Mouse (Mus musculus) thymus, postnatal 4 days (tissue): ENCODE results near the gene Pitpnc1.
A peak's percentile ranks its signal among the peaks of the same experiment; 100 is the strongest.
"Not testable (repeated sequence)": the region's sequence is repeated elsewhere in the genome, so short reads cannot be mapped to it uniquely, and the experiment has no call there.

Experiments used
- DNase-seq: peaks from one replicate; pipeline ENCODE4 v3.0.0; 2021

Pitpnc1 gene

DNA sequence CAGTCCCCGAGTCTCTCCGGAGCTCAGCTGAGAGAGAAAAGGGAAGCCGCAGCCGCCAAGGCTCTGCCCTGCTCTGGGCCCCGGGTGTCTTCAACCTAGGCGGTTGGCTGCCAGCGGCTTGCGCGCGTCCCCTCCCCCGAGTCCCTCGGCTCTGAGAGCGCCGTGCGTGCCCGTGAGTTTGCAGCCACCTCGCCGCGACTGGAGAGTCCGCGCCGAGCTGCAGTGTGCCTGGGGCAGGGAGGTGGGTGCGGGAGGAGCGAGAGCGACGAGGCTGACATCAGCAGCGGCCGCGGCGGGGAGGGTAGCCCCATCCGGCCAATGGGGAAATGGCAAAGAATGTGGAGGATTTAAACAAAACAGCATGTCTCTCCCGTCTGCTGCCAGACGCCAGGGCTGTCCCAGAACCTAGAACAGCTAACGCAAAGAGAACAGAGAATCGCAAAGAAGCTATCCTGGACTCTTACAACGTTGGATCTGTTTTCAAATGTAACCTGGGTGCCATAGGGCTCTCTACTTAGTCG is at the start of gene Pitpnc1:
Gene Pitpnc1, minus strand, starts transcription at position 179 of the 521 bp plus-strand sequence.
- peak; percentile 89 for DNase-seq

DNA sequence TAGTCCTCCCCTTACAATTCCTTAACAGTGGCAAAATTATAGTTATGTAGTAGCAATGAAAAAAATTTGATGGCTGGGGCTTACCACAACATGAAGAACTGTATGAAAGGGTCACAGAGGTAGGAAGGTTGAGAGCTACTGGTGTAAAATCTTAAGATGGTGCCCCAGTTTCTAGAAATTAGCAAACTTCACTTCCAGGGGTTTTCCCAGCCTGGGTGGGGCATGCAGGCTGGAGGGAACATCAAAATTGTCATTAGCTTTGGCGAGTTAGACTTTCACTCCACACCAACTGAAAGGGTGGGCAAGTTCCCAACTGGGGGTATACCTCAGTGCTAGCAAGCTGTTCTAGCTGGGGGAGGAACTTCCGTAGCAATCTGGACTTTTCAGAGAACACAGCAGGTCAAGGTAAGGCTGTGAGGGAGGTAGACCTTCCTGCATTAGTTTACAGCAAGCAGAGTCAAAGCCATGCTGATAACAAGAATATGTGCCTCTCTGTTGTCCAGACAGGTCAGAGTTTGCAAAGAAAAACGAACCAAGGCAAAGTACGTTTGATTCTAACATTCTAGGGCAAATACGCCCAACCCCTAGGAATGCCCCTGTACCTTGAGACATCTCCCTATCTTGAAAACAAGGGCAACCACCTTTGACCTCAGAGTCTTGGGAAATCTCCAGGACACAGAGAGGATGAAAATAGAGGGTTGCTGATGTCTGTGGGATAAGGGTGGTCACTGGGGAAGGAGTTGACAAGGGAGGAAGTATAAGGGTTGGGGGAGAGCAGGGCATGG is 48.3 kb upstream of the Pitpnc1 start:
- DNase-seq: no peak

DNA sequence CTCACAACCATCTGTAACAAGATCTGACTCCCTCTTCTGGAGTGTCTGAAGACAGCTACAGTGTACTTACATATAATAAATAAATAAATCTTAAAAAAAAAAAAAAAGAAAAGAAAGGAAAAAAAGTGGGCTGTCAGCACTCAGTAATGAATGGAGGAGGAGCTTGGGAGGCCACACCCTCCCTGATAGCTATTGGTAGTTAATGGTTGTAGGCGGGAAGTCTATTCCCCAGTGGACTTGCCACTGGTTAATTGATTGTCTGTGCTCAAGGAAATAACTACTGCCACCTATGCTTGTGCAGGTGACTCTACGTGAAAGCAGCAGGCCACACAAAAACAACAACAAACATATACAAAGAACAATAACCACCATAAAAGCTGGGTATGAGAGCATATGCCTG is 45.9 kb upstream of the Pitpnc1 start:
- DNase-seq: no peak

DNA sequence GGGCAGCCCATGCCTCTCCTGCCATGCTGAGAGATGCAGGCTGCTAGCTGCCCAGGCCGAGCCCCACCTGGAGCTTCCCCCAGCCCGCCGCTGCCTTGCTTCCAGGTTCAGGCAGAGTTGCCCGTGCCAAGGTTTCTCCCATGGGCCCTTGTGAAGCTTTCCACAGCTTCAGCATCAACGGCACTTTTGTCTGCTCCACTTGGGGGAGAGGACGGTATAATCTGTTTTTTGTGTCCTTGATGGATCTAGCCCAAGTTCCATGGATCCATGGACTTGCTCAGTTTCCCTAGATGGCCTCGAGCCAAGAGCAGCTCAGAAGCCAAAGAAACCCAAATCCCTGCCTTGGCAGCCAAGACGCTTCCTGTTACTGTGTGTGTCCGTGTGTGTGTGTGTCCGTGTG is 42.5 kb upstream of the Pitpnc1 start:
- DNase-seq: no peak

DNA sequence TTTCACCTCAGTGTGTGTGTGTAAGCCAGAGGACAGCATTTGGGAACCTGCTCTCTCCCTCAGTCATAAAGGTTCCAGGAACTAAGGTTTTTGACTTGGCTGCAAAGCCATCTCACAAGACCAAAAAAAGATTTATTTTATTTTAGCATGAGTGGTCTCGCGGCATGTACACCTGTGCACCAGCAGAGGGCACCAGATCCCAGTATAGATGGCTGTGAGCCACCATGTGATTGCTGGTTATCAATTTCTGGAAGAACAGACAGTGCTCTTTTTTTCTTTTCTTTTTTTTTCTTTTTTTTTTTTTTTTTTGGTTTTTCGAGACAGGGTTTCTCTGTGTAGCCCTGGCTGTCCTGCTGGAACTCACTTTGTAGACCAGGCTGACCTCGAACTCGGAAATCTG is 41.5 kb upstream of the Pitpnc1 start:
- peak; percentile 88 for DNase-seq

DNA sequence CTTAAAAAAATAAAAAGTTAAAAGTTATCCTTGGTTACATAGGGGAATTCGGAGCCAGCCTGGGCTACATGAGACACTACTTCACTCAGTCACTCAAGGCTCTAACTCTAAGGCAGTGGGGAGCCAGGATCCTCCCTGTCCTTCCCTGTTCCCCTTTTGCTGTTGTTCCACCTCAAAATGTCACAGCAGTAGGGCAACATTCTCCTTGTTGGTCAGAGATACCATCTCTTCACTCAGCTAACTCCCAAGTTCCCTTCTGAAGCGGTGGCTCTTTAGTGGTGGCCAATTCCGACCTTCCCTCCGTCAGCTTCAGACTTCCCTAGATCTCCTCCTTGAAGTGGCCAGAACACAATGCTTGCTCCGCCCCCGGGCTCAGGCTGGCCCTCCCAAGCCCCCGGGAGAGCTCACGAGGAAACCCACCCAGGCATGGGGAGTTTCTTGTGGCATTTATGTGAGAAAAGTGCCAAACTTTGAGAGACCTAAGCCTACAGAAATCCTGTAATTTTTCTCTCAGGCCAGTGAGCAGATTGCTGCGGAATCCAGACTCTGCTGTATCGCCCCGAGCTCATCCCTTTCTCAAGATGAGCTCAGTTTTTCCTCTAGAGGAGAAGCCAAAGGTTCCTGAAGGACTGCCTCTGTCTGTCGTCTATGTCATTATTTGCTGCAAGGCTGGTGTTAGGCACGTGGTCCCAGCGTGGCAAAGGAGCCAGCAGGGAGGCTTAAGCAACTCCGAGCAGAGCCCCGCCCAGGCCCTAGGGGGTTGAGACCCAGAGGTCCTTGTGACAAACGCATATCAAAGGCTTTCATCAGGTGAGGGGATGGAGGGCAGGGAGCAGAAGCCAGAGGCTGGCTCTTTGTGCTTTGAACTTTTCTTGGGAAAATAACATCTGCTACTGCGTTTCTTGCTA is 40.1 kb upstream of the Pitpnc1 start:
- peak; percentile 61 for DNase-seq

DNA sequence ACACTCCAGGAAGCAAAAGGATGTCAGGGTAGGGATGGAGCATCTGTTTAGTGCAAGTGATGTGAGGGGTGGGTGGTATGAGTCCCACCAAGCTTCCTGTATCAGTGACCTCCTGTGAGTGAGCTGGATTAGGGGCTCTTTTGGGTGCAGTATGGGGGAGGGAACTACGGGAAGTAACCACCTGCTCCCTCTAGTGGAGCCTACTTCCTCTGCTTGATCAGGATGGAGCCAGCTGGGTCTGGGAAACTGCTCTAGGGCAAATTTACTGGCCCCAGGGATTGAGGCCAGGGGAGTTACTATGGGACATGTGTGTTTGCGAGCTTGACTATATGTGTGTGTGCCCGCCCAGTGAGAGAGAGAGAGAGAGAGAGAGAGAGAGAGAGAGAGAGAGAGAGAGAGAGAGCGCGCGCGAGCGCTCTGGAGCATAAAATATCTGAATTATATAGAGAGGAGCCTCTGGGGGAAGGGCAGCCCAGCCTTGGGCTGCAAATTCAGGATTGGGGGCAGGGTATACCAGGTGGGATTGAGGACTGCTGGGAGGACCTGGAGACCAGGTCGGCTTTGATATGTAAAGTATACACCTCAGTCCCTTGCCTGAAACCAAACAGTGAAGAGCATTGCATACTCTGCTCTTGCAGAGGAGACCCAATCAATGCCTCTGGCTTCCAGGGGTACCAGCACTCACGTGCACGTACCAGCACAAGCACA is 39.3 kb upstream of the Pitpnc1 start:
- DNase-seq: peak; percentile 42

DNA sequence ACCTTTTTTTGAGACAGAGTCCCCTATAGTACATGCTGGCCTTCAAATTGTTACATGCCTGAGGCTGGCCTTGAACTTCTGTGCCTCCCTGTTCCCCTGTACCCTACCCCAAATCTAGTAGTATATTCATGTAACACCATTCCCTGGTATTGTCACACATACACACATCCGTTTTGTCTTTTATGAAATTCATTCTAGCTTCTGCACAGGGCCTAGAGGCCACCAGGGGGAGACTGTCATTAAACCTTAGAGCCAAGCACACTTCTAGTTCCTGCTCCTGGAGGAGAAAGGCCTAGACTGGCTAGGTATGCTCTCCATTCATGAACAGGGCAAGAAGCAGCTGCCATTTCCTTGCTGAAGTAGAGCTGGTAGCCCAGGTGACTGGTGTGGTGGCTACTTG is 35.8 kb upstream of the Pitpnc1 start:
- DNase-seq: peak; percentile 71

DNA sequence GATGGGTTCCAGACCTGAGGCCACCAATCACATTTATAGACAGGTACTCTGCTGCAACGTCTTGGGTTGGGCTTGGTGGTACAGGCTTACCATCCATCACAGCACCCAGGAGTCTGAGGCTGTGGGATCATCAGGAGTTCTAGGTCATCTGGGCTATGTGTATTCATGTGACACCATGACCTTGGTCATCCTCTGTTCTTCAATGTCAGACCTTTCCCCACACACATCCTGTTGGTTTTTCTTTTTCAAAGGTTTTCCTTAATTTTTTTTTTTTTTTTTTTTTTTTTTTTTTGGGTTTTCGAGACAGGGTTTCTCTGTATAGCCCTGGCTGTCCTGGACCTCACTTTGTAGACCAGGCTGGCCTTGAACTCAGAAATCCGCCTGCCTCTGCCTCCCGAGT is 33.9 kb upstream of the Pitpnc1 start:
- not testable (repeated sequence) for DNase-seq

DNA sequence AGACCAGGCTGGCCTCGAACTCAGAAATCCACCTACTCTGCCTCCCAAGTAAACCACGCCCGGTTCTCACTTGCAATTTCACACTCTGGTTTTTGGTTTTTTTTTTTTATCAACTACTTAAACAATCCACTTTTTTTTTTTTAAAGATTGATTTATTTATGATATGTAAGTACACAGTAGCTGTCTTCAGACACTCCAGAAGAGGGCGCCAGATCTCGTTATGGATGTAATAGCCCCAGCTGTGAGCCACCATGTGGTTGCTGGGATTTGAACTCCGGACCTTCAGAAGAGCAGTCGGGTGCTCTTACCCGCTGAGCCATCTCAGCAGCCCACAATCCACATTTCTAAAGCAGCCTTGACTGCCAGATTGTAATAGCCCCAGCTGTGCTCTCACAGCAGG is 32.3 kb upstream of the Pitpnc1 start:
- no peak for DNase-seq

DNA sequence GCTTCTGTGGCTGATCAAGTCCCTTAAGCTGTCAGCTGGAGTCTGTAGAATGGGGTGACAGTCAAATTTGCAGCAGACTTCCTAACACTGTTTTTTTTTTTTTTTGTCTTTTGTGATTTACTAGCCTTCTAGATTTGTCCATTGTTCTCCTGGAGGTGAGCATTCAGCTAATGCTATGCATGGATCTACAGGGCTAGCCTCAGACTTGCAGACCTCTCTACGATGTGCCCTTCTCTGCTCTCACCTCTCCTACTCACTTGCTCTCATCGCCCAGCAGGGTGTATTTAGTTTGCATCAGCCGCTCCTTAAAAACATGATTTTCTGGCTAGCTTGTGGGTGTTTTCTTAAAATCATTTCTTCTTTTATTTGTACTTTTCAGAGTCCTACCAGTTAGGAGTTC is 13.8 kb upstream of the Pitpnc1 start:
- no peak for DNase-seq

DNA sequence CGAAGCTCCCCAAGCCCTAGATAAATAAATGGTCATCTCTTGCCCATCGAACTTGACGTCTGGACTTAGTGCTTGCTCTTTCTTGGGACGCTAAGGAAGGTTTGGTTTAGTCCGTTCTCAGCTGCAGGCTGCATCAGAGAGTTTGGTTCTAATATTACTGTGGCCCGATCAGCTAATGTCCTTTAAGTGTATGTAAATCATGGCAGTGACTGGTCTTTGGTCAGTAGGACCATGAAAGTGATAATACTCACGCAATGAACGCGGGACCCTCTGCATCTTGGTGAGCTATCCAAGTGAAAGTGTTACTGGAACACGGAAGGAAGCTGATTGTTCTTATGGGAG is 9.3 kb upstream of the Pitpnc1 start:
- no peak for DNase-seq

DNA sequence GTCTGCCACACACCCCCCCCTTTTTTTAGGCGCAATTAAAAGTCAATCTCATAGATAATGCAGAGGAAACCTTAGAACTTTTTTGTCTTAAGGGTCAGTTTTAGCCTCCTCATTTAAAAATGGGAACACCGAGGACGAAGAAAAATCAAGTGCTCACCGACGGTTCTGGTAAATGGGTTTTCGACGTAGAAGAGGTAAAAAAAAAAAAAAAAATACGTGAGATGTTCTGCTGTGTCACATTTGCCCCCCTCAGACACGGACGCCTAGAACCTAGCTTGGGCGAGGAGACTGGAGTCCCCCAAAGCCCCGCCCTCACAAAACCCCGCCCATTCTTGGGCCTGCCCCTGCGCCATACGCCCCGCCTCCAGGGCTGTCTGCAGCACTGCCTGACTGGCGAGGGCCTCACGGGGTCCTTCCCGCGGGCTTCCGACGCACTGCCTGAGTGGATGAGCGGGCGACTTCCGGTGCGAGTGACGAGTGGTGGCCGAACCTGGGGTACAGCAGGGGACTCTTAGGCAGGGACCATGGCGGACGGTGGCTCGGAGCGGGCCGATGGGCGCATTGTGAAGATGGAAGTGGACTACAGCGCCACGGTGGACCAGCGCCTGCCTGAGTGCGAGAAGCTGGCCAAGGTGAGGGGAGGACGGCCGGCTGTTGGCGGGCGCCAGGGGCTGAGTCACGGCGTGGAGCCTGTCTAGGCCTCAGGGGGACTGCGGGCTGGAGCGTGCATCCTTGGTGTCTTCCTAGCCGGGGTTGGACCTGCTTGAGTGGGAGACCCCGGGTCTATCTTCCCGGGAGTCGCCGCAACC is 8.8 kb upstream of the Pitpnc1 start, which contains the start of gene Psmd12:
Gene Psmd12, plus strand, starts transcription at position 432 of the 809 bp plus-strand sequence.
- peak; percentile 99 for DNase-seq

DNA sequence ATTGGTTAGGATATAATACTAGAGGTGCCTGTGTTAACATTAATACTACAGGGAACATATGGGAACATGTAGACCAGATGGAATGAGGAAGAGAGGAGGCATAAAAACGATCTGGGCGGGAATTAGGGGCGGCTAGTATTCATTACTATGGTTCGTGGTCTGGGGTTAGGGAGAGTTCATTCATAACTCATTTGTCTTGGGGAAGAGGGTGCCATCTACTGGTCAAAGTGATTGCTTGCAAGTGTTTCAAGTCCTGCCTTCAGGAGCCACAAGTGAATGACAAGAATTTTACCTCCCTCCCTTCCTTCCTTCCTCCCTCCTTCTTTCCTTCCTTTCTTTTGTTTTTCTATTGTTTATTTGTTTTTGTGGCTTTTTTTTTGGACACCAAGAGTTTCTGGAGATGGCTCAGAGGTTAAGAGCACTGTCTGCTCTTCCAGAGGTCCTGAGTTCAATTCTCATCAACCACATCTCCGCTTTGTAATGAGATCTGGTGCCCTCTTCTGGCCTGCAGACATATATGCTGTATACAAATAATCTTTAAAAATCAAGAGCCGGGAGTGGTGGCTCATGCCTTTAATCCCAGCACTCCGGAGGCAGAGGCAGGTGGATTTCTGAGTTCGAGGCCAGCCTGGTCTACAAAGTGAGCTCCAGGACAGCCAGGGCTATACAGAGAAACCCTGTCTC is 2.8 kb upstream of the Pitpnc1 start:
- peak; percentile 59 for DNase-seq

DNA sequence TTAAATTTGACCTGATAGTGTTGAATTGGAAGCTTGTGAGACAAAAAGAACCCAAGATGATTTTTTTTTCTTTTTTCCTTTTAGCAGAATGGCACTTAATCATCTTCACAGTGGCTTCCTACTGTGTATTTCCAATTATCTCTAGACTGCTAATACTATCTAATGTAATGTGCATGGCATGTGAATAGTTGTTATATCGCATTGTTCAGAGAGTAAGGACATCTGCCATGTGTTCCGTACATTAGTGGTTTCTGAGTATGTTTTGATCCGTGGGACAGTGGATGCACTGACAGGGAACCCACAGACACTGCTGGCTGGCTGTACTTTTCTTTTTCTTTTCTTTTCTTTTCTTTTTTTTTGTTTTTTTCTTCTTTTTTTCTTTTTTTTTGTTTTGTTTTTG is 1.8 kb upstream of the Pitpnc1 start:
- no peak for DNase-seq

DNA sequence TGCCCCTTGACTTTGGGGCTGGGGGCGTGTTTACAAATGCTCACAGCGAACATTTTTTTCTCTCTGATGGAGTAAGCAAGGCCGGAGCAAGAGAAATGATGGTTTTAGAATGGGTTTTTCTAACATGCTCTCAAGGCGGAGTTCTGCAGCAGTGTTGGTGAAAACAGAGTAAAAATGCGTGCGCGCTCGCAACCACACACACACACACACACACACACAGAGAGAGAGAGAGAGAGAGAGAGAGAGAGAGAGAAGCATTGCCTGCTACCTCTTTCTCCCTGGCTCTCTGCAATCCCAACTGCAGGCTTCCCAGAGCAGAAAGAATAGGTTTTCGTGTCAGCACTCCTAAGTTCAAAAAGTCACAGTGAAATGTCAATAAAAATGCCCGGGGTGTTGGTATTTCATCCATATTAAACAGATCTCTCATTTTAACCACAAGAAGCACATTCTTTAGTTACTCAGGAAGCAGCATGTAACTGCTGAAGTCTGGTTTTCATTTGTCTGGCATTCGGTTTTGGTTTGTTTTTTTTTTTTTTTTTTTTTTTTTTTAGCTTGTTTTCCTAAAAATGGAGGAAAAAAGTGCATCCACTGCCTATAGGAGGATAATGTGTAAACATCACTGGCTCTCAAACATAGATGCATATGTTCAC is 697 bp upstream of the Pitpnc1 start:
- no peak for DNase-seq

DNA sequence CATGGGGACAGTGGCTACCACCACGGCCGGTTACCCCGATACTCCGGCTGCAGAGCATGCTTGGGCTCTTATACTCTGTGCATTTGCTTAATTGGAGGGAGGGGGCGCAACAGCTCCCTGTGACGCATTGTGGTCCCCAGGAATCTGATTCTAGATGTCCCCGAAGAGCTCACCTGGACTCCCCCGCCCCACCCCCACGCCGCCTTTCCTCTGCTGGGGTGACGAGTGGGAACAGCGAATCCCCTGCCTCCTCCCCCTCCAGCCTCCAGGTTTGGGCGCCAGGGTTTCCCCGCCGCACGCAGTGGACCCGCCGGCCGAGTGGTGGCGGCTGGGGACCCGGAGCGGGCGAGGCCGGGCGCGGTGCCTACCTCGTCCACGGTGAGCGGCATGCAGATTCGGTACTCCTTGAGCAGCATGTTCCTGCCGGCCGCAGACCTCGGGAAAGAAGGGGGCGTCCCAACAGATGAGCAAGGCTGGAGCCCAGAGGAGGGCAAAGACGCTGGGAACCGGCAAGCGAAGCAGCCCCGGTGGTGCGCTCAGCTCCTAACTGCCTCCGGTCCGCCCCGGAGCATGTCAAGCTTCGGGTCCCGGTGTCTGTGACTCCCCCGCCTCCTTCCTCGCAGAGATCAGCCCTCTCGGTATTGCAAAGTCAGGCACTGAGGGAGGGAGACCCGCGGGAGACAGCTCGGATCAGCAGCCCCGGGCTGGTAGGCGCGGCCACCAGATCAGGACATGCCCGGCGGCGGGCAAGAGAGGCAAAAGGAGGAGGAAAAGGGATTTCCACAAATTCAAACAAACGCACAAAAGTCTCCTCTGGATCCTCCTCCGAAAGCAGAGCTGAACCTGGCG is 752 bp downstream of the Pitpnc1 start:
- peak; percentile 79 for DNase-seq

DNA sequence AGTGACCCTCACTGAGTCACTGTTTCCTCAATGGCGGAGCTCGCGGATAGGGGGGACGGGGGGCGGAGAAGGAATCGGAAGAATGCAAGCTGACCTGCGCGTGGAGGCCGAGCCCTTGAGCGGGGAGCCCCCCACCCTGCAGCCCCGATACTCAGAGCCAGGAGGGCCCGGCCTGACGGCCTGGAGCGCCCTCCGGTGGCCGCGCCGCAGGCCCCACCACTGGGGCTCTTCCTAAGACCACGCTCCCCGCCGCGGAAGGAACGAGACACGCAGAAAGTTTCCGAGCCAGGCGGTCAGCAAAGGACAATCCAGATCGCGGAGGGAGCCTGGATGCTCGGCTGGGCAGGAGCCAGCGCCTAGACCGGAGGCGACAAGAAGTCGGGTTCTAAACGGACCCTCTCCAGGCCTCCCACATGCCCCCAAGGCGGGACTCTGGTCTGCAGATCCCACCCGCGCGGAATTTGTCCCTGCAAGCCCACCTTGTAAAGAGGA is 1.4 kb downstream of the Pitpnc1 start:
- DNase-seq: peak; percentile 87

DNA sequence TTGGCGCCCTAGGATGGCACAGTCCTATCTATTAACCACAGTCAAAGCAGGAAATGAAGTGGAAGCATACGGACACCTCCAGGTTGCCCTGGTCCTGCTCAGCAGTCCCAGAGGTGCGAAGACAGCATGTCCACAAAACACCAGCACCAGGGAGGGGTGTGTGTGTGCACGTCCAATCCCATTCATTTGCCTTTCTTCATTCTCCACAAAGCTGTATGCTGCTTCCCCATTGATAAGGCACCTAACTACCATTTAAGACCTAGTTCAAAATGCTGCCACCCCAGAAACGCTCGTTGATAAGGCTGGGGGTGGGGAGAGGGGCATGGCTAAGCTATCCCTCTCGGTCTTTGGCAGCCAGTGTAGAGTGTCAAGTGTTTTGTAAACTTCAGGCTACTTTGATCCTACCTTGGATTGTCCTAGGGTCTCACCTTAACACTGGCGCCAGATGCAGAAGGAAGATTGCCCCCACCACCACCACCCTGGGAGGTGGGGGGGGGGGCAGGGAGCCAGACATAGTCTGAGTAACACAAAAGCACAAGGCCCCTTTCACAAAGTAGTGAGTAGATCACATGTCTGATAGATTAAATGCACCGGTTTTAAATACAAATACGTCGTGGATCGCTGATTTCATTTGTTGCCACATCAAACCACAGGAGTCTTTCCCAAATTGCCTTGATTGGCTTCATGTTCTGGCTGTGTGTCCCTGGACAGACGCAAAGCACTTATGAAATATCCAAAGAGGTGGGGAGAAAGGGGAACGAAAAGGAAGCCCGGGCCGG is 2.1 kb downstream of the Pitpnc1 start:
- DNase-seq: peak; percentile 31
